Mouse (Mus musculus): ENCODE data around the gene Gimap7.

The Gimap7 gene

GRCm38 (mm10) chr6:48689320-48689719, 29.1 kb upstream of the Gimap7 start:
- DNase-seq (ENCODE audit: extremely low read depth, low read depth, low spot score), result no peak

DNA sequence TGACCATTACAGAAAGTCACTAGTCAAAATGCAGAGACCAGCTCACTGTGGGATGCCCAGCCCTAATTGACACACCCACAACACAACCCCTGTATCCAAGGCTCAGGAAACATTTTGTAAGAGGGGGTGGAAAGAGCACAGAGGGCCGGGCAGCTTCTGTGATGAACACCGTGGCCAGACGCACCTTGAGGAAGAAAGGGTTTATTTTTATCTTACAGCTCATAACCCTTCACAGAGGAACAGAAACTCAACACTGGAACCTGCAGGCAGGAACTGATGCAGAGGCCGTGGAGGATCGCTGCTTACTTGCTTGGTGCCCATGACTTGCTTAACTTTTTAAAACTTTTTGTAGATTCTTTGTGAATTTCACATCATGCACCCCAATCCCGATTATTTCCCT, 25.5 kb upstream of the Gimap7 start:
- DNase-seq (ENCODE audit: extremely low read depth, low read depth, low spot score), result no peak

DNA sequence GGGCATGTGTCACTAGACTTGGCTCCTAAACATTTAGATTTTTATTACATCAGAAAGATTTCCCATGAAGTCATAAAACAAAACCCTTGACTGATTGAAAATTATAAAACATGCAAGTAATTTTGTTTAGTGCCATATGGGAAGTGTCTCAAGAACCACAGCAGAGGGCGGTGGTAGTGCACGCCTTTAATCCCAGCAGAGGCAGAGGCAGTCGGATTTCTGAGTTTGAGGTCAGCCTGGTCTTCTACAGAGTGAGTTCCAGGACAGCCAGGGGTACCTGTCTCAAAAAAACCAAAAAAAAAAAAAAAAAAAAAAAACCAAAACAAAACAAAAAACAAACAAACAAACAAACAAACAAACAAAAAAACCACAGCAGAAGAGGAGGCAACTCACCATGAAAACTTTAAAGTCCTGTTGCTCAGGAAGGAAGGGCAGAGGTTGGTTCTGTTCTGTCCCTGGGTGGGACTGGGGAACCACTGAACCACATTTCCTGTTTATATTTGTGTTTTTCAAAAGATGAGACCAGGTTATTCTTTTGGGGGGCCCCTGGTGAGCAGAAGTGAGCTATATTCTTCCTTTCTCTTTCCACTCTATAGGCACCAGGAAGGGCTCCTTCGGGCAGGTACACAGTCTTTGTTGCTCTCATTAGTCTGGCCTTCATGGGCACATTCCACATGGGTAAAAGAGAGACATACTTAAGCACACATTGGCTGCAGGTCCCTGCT, 21.4 kb upstream of the Gimap7 start:
- DNase-seq (ENCODE audit: extremely low read depth, low read depth, low spot score), result no peak

GRCm38 (mm10) chr6:48697555-48697930, 20.9 kb upstream of the Gimap7 start:
- no peak for DNase-seq (ENCODE audit: extremely low read depth, low read depth, low spot score)

DNA sequence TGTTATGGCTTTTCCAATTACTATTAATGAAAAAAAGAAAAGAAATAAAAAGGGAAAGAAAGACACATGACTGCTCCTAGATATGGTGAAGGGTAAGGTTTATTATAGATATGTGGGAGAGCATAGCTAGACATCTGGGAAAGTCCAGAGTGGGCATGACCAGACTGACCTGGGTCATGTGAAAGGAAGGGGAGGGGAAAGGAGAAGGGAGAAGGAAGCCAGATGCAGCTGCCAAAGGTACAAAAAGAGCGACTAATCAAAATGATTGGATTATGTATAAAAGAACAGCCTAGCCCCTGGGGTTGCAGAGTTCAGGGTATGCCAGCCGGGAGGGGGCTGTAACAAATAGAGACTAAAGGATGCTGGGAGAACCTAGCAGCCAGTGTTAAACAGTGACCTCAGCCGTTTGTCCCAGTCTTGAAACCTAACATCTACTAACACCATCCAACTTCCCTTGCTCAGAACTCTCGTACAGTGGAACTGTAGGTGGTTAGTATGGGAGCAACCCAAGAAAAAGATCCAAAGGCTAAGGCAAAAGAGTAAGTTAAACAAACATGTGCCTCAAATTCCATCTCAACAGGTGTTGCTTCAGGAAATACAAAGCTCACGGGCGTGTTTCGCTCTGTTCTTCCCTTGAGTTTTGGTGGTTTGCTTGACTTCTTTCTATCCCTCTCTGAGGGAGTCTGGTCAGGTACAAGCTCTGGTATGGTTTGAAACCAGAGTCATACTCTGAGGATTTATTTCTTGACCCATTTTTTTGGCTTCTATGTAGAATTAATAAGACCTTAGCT, 20.2 kb upstream of the Gimap7 start:
- no peak for DNase-seq (ENCODE audit: extremely low read depth, low read depth, low spot score)

DNA sequence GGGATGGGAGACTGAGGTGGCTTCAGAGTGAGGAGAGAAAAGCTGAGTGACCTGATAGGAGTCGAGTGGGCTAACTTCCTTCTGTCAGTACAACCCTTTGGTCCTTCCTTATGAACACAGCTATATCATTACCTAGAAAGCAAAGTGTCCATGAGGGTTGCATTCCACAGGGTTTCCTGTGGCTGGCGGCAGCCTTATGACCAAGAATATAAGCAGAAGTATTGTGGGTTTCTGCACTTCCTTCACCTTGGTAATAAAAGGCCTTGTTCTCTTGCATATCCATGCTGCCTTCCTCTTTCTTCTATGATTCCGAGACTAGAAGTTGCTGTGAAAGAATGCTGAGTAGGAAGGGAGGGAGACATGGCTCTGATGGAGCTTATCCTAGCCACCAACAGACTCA, 19.5 kb upstream of the Gimap7 start:
- DNase-seq (ENCODE audit: extremely low read depth, low read depth, low spot score), result no peak

GRCm38 (mm10) chr6:48700251-48701075, 18.0 kb upstream of the Gimap7 start:
- no peak for DNase-seq (ENCODE audit: extremely low read depth, low read depth, low spot score)

- DNase-seq (ENCODE audit: extremely low read depth, low read depth, low spot score), result no peak
These were observed 16.3 kb upstream of the Gimap7 start for GRCm38 (mm10) chr6:48702146-48702545.

DNA sequence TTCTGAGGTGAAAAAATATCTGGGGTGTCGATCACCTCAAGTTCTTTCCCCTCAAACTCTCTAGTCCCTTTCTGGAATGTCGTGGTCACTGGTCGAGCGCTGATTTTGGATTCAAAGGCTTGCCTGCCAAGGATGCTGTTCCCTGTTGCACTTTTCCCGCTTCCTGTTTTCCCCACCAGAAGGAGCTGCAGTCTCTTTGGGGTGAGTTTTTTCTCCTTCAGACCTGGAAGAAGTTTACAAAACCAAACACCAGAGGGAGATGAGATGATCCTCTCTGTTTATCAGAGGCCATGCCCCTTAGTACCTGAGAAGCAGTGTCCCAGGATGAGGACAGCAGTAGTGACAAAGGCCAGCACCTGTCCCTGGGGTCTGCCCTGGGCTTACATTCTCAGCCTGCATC, 15.8 kb upstream of the Gimap7 start:
- DNase-seq (ENCODE audit: extremely low read depth, low read depth, low spot score), result no peak

DNA sequence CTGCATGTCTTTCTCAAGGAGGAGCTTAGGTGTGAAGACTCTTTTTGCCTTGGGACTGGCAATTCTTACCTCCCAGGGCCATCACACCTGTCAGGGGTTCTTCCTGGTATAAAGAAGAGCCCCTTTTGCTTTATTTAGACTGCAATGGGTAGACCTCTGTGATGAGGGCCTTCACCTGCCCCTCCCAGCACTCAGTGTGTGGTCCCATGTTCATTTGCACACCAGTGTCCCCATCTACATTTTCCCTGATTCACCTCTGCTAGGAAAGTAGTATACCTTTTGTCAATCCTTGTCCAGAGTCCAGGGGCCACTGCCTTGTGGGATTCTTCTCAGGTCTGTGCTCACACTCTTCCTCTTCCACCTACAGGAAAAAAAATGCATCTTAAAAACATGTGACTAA, 14.3 kb upstream of the Gimap7 start:
- DNase-seq (ENCODE audit: extremely low read depth, low read depth, low spot score), result no peak

DNA sequence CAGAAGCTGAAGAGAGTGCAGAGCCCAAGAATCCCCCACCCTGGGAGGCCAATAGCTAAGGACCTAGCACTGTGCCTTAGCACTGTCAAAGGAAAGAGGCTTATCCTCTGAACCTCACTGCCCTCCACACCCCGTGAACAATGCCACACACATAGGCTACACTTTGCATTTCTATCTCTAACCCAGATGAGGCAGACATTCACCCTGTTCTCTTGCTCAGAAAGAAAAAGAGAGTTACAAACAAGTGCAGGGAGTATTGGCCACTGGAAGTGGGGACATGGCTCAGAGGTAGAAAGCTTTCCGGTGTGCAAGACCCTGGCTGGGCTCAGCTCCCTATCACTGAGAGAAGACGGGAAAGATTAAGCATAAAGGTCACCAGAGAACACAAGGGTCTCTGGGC, 12.3 kb upstream of the Gimap7 start:
- DNase-seq (ENCODE audit: extremely low read depth, low read depth, low spot score), result no peak

DNA sequence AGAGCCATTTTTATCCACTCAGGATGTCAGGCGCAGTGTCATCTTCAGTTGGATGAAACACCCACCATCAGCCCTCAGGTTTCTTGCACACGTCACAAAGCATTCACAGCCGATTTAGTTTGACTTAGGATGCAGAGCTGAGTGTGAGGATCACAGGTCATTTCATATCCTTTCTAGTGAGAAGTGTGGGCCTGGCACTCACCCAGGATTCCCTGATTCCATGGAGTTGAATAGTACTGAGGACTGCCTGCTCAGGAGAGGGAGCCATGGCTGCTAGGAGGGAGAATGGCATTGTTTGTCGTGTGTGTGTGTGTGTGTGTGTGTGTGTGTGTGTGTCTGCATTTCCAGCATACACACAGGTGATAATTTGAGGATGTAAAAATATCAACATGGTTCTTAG, 1.9 kb downstream of the Gimap7 start:
- DNase-seq (ENCODE audit: extremely low read depth, low read depth, low spot score), result no peak

DNA sequence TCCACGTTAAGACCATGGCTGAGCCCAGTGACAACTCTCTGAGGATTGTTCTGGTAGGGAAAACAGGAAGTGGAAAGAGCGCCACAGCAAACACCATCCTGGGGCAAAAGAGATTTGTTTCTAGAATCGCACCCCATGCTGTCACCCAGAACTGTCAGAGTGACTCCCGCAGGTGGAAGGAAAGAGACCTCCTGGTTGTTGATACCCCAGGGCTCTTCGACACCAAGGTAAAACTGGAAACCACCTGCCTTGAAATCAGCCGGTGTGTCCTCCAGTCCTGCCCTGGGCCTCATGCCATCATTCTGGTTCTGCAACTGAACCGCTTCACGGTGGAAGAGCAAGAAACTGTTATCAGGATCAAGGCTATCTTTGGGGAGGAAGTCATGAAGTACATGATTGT, 5.0 kb downstream of the Gimap7 start:
- no peak for DNase-seq (ENCODE audit: extremely low read depth, low read depth, low spot score)

DNA sequence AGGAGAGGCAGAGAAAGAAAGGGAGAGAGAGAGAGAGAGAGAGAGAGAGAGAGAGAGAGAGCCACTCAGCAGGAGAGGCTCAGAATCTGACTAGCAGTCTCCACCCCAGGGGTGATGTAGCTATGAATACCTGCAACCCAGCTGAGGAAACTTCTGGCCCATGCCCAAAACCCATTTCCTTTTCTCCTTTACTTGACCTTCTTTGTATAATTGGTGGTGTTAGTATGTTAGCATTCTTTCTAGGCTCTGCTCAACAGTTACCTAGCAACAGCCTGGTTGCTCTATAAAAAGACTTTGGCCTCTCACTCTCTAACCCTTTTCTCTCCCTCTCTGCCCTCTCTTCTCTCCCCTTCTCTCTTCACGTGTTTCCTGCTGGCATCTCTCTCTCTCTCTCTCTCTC, 7.1 kb downstream of the Gimap7 start:
- no peak for DNase-seq (ENCODE audit: extremely low read depth, low read depth, low spot score)

GRCm38 (mm10) chr6:48727761-48728160, 9.3 kb downstream of the Gimap7 start:
- no peak for DNase-seq (ENCODE audit: extremely low read depth, low read depth, low spot score)

DNA sequence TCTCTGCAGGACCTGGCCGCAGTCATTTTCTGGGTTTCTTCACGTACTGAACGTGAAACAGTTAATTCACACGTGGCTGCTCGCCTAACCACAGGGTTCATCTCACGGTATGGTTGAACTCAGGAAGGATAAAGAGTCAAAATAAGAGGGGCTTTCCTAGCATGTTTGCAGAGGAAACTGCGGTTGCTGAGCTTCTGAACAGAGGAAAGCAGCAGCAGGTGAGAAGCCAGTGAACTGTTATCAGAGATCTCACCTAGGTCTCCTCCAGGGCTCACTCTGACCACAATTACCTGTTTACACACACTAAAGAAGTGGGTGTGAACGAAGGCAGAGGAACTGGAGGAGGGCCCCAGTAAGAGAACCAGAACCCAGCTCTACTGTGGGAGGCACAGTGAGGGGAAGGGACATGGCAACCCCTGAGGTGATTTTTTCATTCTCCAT, 14.5 kb downstream of the Gimap7 start:
- no peak for DNase-seq (ENCODE audit: extremely low read depth, low read depth, low spot score)

DNA sequence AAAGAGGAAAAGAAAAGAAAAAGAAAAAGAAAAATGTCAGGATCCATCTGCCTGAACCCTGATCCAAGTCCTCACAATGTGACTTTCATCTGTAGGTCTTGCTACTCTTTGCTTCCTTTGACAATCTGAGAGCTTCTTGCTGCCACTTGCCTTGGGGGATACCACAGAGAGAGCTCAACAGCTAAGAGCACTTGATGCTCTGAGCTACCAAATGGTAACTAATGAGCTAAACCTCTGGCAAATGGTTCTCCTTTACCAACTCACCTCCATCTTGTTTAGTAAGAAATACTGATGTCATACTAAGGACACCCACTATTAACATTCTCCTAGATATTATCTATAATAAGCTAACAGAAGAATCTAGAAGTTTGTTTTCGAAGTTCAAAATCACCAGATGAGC, 15.2 kb downstream of the Gimap7 start:
- no peak for DNase-seq (ENCODE audit: extremely low read depth, low read depth, low spot score)

DNA sequence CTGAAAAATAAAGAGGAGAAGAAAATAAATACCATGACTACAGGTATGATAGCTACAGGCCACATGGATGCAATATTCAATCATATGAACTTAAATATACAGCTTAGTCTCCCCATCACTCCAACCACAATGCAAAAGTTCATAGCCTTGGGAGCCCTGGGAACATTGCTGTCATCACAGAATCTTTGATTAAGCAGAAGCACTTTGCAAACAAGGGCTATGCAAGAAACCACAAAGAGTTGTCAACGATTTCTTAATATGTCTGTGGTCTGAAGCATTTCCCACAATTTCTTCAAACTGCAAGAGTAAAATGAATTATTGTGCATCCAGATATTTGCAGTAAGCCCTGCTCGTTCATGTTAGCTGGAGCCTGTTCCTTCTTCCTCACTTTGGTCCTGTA, 18.6 kb downstream of the Gimap7 start:
- DNase-seq (ENCODE audit: extremely low read depth, low read depth, low spot score), result no peak

GRCm38 (mm10) chr6:48737688-48738087, 19.3 kb downstream of the Gimap7 start:
- DNase-seq (ENCODE audit: extremely low read depth, low read depth, low spot score), result no peak

DNA sequence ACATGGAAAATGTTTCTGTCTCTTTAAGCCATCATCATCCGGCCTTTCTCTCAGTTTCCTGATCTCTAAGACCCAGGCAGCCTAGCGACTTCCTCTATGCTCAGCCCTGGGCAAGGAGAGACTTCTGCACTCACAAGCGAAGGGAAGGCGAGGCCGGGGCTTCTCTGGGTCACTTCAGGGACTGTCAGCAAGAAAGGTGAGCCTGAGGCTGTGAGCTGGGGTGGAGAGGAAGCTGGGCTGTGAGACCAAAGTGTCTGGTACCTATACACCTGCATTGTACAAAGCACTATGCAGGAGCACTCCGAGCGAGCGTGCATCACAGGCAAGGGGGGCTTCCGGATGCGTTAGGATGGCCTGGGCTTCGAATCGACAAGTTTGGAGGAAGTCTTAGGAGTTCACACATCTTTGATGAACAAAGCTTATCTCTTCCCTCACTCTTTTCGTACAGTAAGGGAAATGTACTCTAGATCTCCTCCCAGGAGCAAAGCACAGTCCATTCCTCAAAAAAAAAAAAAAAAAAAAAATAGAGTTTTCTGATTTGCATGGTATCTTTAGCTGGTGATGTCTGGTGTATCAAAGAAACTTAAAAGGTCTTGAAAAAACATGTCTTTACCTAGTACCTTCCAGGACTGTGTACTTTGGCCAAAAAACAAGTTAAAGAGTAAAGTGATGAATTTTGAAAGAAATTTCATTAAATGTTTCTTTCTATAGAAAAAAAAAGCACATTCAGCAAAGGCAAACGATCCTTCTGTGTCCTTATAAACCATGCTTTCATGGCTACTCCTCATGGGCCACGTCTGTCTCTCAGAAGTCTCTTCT, 20.7 kb downstream of the Gimap7 start, which contains the start of gene Gimap1:
TSS of gene Gimap1 (plus strand) at position 94 of the 819 bp plus-strand sequence.
- DNase-seq (ENCODE audit: extremely low read depth, low read depth, low spot score), result no peak

GRCm38 (mm10) chr6:48739780-48740055, 21.3 kb downstream of the Gimap7 start:
- no peak for DNase-seq (ENCODE audit: extremely low read depth, low read depth, low spot score)
